Mouse (Mus musculus): Measurements from ENCODE around the gene Hes3.
A peak's percentile ranks its signal among the peaks of the same experiment; 100 is the strongest.

Hes3 gene

DNA sequence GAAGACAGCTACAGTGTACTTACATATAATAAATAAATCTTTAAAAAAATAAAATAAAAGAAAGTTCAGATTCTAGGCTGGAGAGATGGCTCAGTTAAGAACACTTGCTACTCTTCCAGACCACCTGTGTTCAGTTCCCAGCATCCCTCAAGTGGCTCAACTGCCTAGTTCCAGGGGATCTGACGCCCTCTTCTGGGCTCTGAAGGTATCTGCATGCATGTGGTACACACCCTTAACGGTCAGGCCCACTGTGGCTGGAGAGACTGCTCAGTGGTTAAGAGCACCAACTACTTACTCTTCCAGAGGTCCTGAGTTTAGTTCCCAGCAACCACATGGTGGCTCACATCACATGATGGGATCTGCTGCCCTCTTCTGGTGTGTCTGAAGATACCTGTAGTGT, 13.5 kb downstream of the Hes3 start:
- DNase-seq, result no peak

DNA sequence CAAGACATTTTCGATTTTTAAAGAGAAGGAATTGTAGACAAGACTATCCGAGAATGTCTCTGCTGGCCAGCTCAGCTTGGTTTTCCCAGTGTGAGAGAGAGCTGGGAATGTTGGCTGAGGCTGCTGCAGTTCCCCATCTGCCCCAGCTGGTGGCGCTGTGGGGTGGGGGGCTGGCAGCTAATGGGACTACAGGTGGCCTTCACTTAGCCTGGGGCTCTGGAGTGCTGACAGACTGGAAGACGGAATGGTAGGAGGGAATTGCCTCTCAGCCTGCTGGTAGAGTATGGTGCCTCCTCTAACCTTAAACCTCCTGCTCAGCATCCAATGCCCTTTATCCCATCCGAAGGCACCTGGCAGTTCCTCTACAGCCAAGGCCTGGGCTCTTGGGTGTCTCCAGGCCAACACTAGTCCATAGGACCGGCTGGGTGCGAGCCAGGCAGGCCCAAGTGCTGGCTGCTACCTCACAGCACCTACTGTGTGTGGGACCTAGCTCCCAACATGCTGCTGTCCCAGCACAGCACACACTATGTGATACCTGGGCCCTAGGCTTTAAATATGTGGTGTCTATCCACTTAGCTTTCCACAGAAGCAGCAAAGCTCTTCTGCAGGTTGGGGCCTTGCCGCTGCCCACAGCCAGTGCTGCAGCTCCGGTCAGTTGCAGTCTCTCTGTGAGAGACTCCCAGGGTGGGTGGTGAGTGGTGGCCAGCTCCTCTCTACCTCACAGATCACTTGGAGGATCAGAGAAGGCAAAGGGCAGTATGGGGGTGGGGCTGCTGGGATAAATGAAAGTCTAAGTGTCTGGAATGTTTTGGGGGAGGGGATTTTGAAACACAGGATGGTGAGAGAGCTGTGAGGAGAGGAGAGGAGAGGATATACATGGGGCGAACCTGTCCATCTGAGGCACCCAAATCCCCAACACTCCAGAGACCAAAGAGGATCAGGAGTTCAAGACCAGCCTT, 14.8 kb downstream of the Hes3 start:
- DNase-seq, result no peak

DNA sequence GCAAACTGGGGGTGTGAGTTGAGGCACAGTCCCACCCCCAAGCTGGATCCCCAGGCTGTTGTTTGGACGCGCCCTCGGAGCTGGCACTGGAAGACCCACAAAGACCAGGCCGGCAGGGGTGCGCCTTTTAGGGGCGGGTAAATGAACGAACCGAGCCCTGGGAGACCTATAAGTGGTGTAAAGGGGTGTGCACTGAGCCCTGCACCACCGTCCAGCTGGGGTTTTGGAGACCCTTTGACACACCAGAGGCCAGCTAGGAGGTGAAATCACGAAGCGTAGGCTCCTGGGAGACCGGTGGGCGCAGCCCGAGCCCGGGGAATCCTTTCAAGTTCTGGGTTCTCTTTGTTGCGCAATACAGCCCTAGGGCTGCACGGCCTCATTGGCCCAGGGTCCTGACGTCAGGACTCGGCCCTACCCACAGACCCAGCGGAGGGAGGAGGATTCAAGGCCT, 16.8 kb downstream of the Hes3 start:
- no peak for DNase-seq

DNA sequence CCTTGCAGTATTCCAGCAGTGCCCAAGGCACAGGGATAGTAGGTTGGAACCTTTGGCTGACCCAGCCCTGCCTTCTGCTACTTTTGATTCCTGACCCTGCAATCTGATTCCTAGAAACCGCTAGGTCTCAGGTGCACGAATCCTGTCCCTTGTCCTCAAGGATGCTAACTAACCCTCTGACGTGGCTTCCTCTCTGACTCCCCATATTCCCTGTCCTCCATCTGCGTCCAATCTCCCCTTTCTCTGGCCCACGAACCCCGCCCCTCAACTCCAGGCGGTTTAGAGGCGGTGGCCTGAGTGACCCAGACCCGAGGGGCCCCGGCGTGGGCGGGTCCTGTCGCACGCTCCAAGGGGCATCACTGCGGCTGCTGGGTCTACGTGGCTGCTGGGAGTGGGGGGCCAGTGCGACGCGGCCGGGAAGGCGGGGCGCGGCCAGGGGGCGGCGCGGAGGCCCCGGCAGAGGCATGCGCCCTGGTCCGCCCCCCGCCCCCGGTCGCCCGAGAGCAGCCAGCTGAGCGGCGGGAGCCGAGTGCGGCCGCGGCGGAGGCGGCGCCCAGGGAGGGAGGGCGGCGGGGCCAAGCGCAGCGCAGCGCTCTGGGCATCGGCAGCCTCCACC, 17.7 kb downstream of the Hes3 start, which contains the start of gene Gpr153:
Gpr153 (plus strand) TSS at position 612 of the 616 bp plus-strand sequence.
- peak; percentile 47 for DNase-seq

DNA sequence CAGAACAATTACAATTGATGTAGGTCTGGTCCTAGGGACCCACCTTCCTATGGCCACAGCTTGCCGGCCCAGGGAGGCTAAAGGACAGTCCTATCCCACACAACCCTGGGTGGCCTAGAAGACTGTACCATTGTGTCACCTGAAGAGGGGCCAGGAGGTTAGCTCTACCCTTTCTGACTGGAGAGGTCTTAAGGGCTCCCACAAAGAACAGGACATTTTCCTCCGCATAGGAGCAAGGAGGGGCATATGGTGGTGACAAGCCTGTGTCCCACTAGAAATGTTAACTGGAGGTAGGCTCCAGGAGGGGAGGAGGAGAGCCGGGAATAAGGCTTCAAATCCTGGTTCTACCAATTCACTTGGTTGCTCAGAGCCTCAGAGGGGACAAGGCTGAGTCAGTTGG, 18.3 kb downstream of the Hes3 start:
- no peak for DNase-seq

DNA sequence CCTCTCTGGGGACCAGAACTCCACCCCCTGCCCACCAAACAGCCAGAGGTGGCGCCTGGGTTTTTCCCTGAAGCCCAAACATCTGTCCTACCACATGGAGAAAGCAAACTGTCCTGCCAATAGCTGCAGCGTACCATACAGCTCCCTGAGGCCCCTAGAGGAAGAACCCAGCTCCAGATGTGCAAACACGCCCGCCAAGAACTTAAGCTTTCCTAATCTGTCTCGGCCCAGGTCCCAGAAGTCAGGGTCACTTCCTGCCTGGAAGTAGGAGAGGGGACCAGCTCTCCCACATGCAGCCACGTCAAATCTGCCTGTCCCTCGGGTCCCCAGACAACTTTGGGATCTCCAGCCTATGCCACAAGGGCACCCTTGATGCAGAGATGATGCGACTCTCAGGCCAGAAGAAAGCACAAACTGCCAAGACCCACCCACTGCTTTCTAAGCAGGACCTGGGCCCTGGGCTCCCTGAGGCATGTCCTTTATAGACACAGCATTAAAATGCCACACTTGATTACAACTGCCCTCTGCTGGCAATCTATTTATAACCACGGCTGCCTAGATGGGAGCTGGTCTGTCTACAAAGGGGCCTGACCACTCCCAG, 18.9 kb downstream of the Hes3 start:
- DNase-seq, result no peak

DNA sequence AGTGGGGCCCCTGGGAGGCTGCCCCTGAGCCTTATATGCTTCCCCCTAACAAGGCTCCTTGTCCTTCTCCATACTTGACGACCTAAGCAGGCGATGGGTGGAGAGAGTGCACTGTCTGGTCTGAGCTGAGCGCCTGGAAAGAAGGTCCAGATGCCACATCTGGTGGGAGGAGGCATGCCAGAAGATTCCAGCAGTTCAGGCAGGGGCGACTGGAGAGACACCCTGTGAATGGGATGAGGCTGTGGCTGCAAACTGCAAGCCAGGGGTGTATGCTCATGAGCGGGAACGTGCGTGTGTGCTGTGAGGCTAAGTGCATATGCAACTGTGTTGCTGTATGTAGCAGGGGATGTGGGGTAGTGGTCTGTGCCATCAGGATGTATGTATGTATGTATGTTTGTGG, 19.5 kb downstream of the Hes3 start:
- no peak for DNase-seq

DNA sequence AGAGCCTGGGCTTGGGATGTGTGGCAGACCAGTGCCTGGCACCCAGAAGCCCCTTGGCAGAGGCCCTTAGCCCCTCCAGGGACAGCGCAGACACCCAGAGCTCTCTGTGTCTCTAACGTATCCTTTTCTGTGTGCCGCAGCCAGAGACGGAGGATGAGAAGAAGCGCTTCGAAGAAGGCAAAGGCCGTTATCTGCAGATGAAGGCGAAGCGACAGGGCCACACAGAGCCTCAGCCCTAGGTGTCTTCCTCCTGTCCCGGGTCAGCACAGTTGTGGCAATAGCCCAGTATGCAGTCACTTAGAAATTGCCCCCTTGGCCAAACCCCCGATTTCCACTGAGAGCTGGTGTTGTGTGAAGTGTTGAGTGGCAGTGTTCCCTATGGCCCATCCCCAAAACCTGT, 20.1 kb downstream of the Hes3 start:
- DNase-seq, result no peak

DNA sequence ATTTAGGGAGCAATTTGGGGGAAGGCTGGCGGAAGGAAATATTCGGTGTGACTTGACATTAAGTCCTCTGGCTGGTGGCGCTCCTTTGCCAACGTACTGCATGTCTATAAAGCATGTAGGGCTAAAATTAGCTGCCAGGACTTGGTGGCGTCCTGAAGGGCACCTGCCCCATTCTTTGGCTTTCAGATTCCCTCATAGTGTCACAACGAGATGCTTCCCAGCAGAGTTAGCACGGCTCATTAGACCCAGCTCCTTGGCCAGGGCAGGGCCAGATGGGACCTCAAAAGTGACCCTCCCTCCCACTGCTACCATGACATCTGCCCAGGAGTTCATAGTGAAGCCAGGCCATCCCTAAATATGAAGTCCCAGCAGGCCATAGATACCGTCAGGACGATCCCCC, 20.9 kb downstream of the Hes3 start:
- DNase-seq, result no peak

DNA sequence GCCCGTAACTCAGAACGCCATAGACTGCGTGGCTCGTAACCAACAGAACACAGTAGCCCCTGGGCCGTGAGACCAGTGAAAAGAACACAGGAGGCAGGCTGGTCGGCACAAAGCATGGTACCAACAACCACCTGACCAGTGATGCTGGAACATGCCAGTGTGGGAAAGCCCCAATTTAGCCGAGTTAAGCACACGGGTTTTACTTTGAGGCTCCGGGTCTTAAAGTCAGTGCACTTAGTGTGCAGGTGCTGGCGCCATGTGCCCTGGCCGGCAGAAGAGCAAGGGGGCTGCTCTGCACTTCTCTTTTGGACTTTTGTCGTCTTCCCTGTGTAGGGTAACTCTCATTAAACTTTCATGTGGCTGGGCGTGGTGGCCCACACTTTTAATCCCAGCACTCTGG, 21.5 kb downstream of the Hes3 start:
- no peak for DNase-seq

DNA sequence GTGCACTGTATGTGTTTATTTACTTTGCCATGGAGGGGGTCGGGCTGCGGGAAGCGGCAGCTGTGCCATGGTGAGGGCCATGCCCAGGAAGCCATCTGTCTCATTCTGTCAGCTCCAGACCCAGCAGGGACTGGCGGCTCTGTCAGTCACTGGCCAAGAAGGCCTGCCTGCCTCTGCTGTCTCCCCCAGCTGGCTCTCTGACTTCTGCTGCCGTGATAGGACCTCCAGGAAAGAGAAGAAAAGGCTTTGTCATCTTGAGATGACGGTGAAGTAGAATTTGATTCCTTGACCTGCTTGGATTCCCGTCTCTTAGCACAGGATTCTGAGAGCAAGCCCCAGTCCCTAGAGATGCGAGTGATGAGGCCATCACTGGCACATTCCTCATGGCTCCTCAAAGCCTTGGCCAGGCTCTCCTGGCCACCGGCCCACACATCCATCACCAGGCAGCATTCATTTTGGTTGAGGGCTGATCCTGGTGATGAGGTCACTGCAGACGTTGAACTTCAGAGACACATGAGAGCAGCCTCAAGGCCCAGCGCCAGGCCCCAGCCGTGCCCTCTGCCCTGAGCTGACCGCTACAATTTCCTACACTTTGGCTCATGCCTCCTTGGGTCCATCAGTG, 23.6 kb downstream of the Hes3 start:
- no peak for DNase-seq

DNA sequence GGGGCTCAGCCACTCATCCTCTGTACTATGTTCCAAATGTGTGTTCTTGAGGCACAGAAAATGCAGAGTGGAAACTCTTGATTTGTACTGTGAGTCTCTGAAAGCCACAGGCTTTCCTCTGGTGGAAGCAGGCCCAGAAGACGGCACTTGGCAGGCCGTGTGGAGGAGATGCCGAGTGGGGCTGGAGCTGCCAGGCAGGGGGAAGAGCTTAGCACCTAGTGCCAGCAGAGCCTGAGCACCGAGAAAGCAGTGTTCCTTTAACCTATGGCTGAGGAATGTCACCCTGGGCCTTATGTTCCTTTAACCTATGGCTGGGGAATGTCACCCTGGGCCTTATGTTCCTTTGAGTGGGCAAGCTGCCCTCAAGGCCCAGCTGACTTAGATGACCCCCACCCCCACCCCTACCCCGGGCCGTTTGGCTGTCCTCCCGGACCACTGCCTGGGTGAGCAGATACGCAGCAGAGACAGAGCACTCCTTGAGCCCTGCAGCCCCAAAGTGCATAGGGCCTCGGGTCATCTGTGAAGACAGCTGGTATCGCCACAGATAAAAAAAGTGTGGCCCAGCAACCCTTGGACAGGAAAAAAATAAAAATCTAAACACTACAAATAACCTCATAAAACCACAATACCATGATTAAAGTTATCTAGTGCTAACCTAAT, 25.1 kb downstream of the Hes3 start:
- DNase-seq, result no peak

DNA sequence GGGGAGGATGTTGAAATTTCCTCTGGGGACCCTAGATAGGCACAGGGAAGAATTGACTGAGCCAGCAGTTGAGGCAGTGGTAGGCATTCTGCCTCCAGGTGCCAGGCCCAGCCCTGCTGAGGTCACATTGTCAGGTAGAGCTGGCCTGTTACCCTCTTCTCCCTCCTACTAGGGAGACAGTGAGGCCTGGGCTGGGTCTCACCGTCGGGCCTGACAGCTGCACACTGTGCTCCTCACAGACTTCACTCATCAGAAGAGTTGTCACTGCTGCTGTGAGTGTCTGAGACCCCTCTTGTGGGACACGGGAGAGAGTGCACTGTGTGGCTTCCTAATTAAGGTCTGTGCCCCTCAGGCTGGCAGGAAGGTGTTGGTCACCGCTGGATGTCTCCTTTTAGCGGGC, 25.7 kb downstream of the Hes3 start:
- no peak for DNase-seq

DNA sequence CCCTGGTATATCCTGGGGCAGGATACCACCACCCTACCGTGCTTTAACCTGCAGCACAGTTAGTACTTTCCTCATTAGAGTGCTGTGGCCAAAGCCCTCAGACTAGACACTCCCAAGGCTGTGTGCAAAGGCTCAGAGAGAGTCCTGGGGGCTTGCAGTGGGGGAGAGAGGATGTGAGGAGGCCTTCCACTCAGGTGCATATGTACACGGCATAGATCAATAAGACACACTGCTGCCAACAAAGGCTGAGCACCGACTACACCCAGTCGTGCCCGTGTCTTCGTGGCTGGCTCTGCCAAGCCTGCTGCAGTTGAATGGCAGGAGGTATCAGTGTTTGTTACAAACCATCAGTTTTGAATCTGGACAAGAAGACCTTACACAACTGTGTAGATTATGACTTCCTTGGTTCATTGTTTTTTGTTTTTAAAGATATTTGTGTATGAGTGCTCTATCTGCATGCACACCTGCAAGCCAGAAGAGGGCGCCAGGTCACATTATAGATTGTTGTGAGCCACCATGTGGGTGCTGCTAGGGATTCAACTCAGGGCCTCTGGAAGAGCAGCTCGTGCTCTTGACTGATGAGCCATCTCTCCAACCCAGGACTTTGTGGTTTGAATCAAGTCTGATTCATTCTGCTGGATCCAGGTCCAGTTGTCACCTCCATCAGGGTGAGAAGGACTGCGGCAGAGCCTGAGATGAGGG, 26.4 kb downstream of the Hes3 start:
- DNase-seq, result peak; percentile 60

DNA sequence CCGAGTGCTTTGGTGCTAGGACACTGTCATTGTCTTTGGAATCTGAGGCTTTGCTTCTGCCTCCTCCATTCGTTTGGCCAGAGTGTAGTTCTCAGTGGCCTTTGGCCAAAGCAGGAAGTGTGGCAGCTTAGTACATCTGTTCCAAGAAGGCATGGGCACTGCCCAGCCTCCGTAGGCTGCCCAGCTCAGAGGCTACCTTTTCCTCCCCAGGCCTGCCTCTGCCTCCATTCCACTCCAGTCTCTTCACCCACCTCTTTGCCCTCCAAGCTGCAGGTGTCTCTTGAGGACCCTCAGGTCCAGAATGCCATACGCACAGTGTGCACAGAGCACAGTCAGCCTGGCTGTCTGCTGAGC, 27.3 kb downstream of the Hes3 start:
- DNase-seq, result no peak

DNA sequence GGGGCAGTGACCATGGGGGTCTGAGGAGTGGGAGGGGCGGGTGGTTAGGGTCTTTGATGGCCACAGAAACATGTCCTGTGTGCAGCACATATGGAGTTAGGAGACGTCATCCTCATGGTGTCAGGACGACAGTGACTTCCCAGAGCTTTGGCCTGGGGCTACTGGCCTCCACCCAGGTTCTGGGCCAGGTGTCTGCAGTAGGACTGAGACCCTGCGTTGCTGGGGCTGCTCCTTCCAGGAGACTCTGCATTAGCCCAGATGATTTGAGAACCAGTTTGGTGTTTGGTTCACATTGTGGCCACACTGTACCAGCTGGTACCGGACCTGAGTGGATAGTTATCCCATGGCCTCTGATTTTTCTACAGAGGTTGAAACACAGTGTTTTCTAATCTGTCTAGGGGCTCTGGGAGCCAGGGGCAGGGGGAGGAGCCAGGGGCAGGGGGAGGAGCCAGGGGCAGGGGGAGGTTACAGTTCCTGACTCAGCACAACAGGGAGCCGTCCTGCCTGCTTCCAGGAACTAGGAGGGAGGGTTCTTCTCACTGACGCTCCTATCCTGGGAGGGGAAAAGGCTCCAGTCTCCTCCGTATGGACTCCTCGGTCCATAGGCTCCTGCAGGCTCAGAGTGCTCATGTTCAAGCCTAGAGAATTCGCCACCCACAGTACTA, 27.8 kb downstream of the Hes3 start:
- DNase-seq, result no peak

DNA sequence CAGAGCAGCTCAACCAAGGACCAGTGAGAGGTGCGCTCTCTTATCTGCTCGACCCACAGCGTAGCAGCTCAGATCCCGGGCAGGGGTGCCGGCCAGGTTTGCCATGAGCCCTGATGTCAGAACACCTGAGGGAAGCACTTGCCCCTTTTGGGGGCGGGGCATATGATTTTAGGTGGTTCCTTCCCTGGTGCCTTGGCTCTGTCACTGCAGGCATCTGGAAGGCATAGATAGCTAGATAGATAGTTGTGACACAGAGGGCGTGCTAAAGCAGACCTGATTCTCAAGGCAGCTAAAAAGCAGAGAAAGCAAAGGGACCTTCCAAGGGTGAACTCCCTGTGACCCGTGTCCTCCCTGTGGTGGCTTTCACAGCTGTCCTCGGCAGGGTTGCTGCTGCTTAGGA, 28.4 kb downstream of the Hes3 start:
- no peak for DNase-seq

DNA sequence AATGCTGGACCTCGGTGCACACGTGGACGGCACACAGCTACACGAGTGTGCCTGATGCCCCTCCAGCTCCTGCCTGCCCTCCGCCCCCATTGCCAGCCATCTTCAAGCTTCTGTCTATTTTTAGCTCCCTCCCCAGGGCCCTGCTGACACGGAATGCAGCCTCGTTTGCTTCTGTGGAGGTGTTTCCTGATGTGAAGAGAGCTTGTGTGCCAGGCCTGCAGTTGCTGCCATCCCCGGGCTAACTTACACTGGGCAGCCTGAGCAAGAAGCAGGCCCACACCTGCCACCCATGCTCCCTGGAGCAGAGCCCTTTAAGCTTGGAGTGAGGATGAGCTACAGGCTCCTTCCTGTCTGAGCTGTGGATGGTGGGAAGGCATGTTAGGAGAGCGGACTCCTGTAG, 29.3 kb downstream of the Hes3 start:
- DNase-seq, result no peak

DNA sequence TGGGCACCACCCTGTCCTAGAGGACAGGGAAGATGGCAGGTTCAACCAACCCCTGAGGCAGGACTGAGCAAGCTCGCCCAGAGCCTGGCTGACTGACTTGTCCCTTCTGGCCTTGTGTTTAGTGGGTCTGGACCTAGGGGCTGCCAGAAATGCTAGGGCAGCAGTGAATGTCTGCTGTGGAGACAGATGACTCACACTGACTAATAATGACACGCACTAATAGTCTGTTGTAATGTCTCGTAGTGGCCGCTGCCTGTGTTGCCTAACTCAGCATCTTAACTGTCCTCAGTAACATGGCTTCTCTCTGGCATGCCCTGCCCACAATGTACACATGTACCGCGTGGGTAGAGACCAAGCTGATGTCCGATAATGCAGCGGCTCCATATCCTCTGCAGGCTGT, 31.0 kb downstream of the Hes3 start:
- no peak for DNase-seq

DNA sequence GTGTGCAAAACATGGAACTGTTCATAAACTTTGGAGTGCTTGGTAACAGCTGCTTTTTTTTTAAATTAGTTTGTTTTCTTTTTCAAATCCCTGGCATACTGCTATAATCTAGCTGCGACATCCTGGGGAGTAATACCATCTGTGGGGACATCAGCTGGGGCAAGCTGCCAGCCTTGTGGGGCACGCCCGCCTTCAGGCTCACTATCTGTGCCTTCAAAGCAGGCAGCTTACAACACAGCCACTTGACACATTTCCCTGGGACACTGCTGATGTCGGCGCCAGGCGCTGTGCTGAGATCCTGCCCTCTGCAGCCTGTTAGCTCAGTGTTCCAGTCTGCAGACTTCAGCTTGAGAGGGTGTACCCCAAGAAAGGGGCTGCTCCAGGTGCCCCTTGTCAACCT, 34.4 kb downstream of the Hes3 start:
- DNase-seq, result no peak

DNA sequence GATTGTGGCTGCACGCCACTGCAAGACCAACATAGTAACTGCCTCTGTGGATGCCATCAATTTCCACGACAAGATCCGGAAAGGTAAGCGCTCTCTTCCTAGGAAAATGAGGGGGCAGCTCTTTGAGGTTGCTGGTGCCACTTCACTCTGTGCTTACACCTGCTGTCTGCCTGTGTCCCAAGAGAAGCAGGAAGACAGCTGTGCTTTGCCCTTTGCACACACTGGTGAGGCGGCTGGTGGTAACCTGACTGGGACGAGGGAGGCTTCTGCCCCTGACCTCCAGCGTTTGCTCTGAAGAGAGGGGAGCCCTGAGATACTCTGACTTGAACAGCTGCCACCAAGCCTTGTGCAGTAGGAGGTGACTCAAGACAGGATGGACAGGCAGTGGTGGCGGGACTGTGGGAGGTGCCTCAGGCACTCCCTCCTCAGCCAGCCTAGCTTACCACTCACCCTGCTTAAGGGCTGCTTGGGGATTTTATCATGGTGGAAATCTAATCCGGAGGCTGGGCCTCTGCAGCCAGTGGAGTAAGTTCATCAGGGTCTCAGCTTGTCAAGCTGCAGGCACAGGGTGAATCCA, 38.2 kb downstream of the Hes3 start:
- no peak for DNase-seq
